Mouse (Mus musculus): ENCODE measurements at regions not wholly inside any gene's neighbourhood (a gene's known extent, or its start where the extent isn't known, plus 50 kb on each side); places are given as distances from the start of the nearest gene placed in this dataset.
A peak's percentile ranks its signal among the peaks of the same experiment; 100 is the strongest.

- peak; percentile 34 for DNase-seq (ENCODE audit: low read depth)
- TF ChIP-seq POLR2A (IDR thresholded peaks at IDR 0.05; ENCODE audit: borderline replicate concordance, extremely low read depth, insufficient read depth, insufficient read length, poor library complexity, severe bottlenecking) = no peak
- TF ChIP-seq CTCF (IDR thresholded peaks at IDR 0.05; ENCODE audit: borderline replicate concordance, extremely low read depth, insufficient read depth, insufficient read length) = no peak
Observed at GRCm38 (mm10) chr19:26478055-26478737, 126.7 kb upstream of the Smarca2 start.

DNA sequence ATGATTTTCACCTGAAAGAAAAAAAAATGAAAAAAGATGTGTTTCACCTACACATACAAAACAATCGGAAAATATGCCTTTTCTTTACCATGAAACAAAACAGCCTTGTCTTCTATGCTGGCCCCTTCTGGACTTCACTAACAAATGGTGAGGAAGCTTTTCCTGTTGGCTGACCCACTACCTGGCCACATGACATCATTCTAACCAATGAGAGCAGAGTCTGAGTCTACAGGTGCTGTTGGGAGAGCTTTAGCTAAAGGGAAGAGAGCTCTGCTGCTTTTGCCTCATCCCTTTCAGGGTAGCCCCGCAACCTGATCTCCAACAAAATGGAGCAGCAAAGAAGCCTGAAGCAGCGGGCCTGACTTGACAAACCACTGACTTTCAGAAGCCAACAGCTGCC, 120.5 kb upstream of the Smarca2 start:
- no peak for DNase-seq (ENCODE audit: low read depth)

DNA sequence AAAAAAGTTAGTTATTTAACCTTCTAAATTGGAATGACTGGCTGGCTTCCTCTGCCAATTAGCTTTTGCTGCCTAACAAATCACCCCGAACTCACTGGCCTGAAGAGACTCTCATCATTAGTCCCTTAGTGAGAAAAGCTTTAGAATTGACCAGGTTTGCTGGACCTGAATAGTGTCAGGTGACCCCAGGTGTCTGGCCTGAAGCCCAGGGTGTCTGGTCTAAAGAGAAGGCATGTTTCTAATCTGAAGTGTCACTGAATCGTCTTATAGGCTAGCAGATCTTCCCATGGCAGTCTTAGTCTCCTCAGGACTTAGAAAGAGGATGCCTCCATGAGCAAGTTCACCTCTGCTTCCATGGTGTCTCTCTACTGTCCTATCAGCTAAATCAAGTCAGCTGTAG, 112.0 kb upstream of the Smarca2 start:
- no peak for DNase-seq (ENCODE audit: low read depth)
- TF ChIP-seq POLR2A (IDR thresholded peaks at IDR 0.05; ENCODE audit: borderline replicate concordance, extremely low read depth, insufficient read depth, insufficient read length, poor library complexity, severe bottlenecking) (no peak), CTCF (IDR thresholded peaks at IDR 0.05; ENCODE audit: borderline replicate concordance, extremely low read depth, insufficient read depth, insufficient read length) (no peak)

More for the DNA sequence above, 120.5 kb upstream of the Smarca2 start:
- TF ChIP-seq CTCF (IDR thresholded peaks at IDR 0.05; ENCODE audit: borderline replicate concordance, extremely low read depth, insufficient read depth, insufficient read length) (no peak), POLR2A (IDR thresholded peaks at IDR 0.05; ENCODE audit: borderline replicate concordance, extremely low read depth, insufficient read depth, insufficient read length, poor library complexity, severe bottlenecking) (no peak)

- DNase-seq (ENCODE audit: low read depth) = no peak
- TF ChIP-seq POLR2A (IDR thresholded peaks at IDR 0.05; ENCODE audit: borderline replicate concordance, extremely low read depth, insufficient read depth, insufficient read length, poor library complexity, severe bottlenecking) = no peak
- no peak for TF ChIP-seq CTCF (IDR thresholded peaks at IDR 0.05; ENCODE audit: borderline replicate concordance, extremely low read depth, insufficient read depth, insufficient read length)
Observed at GRCm38 (mm10) chr19:26501064-26501463, 103.8 kb upstream of the Smarca2 start.

DNA sequence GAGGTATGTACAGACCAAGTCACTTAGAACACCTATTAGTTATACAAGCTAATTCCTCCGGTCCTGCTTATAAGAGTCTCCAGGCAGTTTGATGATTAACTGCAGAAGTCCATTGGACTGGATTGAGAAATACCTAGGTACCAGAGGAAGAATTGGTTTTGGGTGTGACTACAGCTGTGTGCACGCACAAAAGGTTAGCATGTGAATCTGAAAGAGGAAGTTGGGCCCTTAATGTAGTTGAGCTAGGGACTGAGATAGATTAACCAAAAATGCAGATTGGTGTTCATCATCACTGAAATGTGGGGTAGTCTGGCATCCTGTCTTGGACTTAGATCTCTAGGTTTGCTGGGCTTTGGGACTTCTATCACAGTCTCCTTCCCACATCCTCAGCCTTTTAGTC, 100.8 kb upstream of the Smarca2 start:
- no peak for TF ChIP-seq CTCF (IDR thresholded peaks at IDR 0.05; ENCODE audit: borderline replicate concordance, extremely low read depth, insufficient read depth, insufficient read length)
- TF ChIP-seq POLR2A (IDR thresholded peaks at IDR 0.05; ENCODE audit: borderline replicate concordance, extremely low read depth, insufficient read depth, insufficient read length, poor library complexity, severe bottlenecking) = no peak
- no peak for DNase-seq (ENCODE audit: low read depth)

DNA sequence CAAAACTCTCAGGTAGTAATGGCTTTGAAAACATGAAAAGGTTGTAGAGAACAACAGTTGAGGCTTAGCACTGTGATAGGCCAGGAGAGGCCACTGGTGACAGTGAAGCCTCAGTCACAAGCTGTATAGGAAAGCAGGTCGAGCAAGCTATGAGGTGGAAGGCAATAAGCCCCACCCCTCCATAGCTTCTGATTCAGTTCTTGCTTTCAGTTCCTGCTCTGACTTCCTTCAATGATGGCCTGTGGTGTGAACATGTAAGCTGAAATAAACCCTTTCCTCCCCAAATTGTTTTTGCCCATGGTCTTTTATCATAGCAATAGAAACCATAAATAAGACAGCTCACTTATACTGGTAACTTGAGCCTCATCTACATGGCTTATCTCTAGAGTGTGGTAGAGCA, 98.0 kb upstream of the Smarca2 start:
- no peak for TF ChIP-seq POLR2A (IDR thresholded peaks at IDR 0.05; ENCODE audit: borderline replicate concordance, extremely low read depth, insufficient read depth, insufficient read length, poor library complexity, severe bottlenecking)
- DNase-seq (ENCODE audit: low read depth) = no peak

GRCm38 (mm10) chr19:26507986-26508385, 96.9 kb upstream of the Smarca2 start:
- TF ChIP-seq CTCF (IDR thresholded peaks at IDR 0.05; ENCODE audit: borderline replicate concordance, extremely low read depth, insufficient read depth, insufficient read length) = no peak
- no peak for TF ChIP-seq POLR2A (IDR thresholded peaks at IDR 0.05; ENCODE audit: borderline replicate concordance, extremely low read depth, insufficient read depth, insufficient read length, poor library complexity, severe bottlenecking)
- DNase-seq (ENCODE audit: low read depth) = peak; percentile 75

DNA sequence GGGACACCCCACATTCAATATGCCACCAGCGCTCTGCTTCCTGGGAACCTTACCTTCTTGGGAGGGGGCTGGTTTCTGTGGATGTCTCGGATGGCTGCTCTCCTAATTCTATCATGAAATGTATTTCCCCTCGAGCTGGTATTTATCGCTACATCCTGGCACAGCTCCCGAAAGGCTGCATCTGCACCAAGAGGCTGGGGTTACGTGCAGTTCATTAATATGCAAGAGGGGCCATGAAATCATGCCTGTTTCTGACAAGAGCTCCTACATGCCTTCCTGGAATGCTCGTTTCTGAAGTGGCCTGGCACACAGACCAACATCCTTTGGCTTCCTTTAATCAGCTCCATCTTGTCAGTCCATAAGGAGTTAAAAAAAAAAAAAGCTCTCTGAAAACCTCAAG, 96.2 kb upstream of the Smarca2 start:
- TF ChIP-seq POLR2A (IDR thresholded peaks at IDR 0.05; ENCODE audit: borderline replicate concordance, extremely low read depth, insufficient read depth, insufficient read length, poor library complexity, severe bottlenecking) (no peak), CTCF (IDR thresholded peaks at IDR 0.05; ENCODE audit: borderline replicate concordance, extremely low read depth, insufficient read depth, insufficient read length) (no peak)
- peak; percentile 91 for DNase-seq (ENCODE audit: low read depth)

DNA sequence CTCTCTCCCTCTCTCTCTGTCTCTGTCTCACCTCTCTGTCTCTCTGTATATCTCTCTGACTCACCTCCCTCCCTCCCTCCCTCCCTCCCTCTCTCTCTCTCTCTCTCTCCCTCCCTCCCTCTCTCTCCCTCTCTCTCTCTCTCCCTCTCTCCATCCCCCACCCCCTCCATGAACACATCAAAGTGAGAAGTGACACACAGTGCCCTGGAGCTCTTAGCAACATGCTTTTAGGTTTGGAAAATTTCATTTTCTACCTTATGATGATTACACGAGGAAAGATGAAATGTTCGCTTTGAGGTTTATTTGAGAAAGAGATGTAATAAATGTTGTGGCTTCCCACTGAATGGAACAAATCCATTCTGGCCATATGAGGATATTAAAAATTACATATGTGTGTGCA, 95.6 kb upstream of the Smarca2 start:
- peak; percentile 38 for DNase-seq (ENCODE audit: low read depth)
- TF ChIP-seq POLR2A (IDR thresholded peaks at IDR 0.05; ENCODE audit: borderline replicate concordance, extremely low read depth, insufficient read depth, insufficient read length, poor library complexity, severe bottlenecking) (no peak), CTCF (IDR thresholded peaks at IDR 0.05; ENCODE audit: borderline replicate concordance, extremely low read depth, insufficient read depth, insufficient read length) (no peak)

DNA sequence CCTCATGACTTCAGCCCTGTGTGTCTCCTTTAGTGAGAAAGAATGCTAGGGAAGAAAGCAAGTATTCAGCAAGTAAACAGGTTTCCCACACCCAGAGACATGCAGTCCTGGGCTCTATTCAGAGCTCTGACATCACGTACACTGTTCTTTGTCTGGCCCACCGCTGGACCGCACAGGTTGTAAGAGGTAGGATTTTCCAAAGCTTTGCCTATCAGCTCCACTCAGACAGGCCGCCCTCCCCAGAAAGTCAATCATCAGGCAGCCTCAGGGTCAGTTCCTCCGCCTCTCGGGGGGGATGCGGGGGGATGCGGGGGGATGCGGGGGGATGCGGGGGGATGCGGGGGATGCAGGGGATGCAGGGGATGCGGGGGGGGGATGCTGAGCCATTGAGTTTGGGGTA, 94.7 kb upstream of the Smarca2 start:
- no peak for TF ChIP-seq CTCF (IDR thresholded peaks at IDR 0.05; ENCODE audit: borderline replicate concordance, extremely low read depth, insufficient read depth, insufficient read length)
- TF ChIP-seq POLR2A (IDR thresholded peaks at IDR 0.05; ENCODE audit: borderline replicate concordance, extremely low read depth, insufficient read depth, insufficient read length, poor library complexity, severe bottlenecking) = no peak
- DNase-seq (ENCODE audit: low read depth) = peak; percentile 45

- peak; percentile 21 for DNase-seq (ENCODE audit: low read depth)
- TF ChIP-seq POLR2A (IDR thresholded peaks at IDR 0.05; ENCODE audit: borderline replicate concordance, extremely low read depth, insufficient read depth, insufficient read length, poor library complexity, severe bottlenecking) = no peak
- TF ChIP-seq CTCF (IDR thresholded peaks at IDR 0.05; ENCODE audit: borderline replicate concordance, extremely low read depth, insufficient read depth, insufficient read length) = peak; percentile 20; the same call in 1 of the 2 replicates
Observed at GRCm38 (mm10) chr19:26510887-26511286, 94.0 kb upstream of the Smarca2 start.

DNA sequence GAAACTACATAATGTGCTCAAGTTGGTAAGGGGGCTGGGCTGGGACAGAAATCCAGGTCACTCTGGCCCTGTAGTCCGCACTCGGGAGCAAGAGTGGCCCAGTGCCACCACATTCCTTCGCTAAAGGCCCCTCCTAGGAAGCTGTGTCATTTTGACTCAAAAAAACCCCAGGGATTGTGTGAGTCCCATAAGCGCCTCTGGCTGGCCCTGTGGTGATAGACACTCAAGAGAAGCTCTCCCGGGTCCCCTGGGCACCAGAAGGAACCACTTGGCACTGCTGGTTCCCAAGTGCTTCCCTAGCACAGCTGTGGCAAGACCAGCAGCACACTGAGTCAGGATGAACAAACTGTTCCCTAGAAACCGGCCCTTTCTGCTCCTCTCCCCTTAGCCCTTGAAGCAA, 93.1 kb upstream of the Smarca2 start:
- DNase-seq (ENCODE audit: low read depth) = peak; percentile 53
- TF ChIP-seq POLR2A (IDR thresholded peaks at IDR 0.05; ENCODE audit: borderline replicate concordance, extremely low read depth, insufficient read depth, insufficient read length, poor library complexity, severe bottlenecking) = no peak
- TF ChIP-seq CTCF (IDR thresholded peaks at IDR 0.05; ENCODE audit: borderline replicate concordance, extremely low read depth, insufficient read depth, insufficient read length) = no peak
